Mouse (Mus musculus): Measurements from ENCODE around the gene Fbxw9. TPM values are rescaled to one million over a fixed set of nuclear protein-coding genes. Genes with fewer than 3 reads are reported as not detected.

Fbxw9 gene
- polyA plus RNA-seq, 1 experiment from 2014 or later, result 37.4 TPM

GRCm38 (mm10) chr8:85088771-85089170 lies 28.9 kb downstream of the Fbxw9 start:
- Histone ChIP-seq H3K27ac (replicated peaks) (no peak overlapping the region), H3K4me2 (replicated peaks) (no peak overlapping the region), H3K27me3 (no peaks in the 10 kb centered on the region), H3K9me3 (replicated peaks) (no peaks in the 10 kb centered on the region), H3K9ac (no peak overlapping the region), H3K4me3 (replicated peaks) (no peak overlapping the region), H3K36me3 (peaks cover 49% of the 10 kb centered on the region), H3K4me1 (peaks cover 5% of the 10 kb centered on the region)
- 80% methylated on average over 2 of the region's 2 CpGs for WGBS
- no peak for ATAC-seq (ENCODE audit: insufficient number of reproducible peaks, low FRiP score, low TSS enrichment, low read depth)

GRCm38 (mm10) chr8:85090856-85091255 lies 31.0 kb downstream of the Fbxw9 start:
- Histone ChIP-seq H3K9me3 (replicated peaks) (no peaks in the 10 kb centered on the region), H3K27me3 (no peaks in the 10 kb centered on the region), H3K36me3 (peaks cover 56% of the 10 kb centered on the region), H3K4me2 (replicated peaks) (no peak overlapping the region), H3K4me1 (no peaks in the 10 kb centered on the region), H3K9ac (no peak overlapping the region), H3K27ac (replicated peaks) (no peak overlapping the region), H3K4me3 (replicated peaks) (no peak overlapping the region)
- 89% methylated on average over 11 of the region's 11 CpGs for WGBS
- no peak for ATAC-seq (ENCODE audit: insufficient number of reproducible peaks, low FRiP score, low TSS enrichment, low read depth)

- no peak overlapping the region for H3K9ac ChIP-seq
- H3K27me3 ChIP-seq, result no peaks in the 10 kb centered on the region
- H3K4me3 ChIP-seq (replicated peaks), result no peak overlapping the region
- WGBS, result 33% methylated on average over 21 of the region's 21 CpGs
- no peak for ATAC-seq (ENCODE audit: insufficient number of reproducible peaks, low FRiP score, low TSS enrichment, low read depth)
- H3K27ac ChIP-seq (replicated peaks), result no peak overlapping the region
- H3K4me1 ChIP-seq, result no peaks in the 10 kb centered on the region
- no peaks in the 10 kb centered on the region for H3K9me3 ChIP-seq (replicated peaks)
- H3K36me3 ChIP-seq, result peaks cover 62% of the 10 kb centered on the region
- no peak overlapping the region for H3K4me2 ChIP-seq (replicated peaks)
These were observed 31.8 kb downstream of the Fbxw9 start for GRCm38 (mm10) chr8:85091526-85092090.

- H3K9ac ChIP-seq, result no peak overlapping the region
- no peaks in the 10 kb centered on the region for H3K9me3 ChIP-seq (replicated peaks)
- ATAC-seq (ENCODE audit: insufficient number of reproducible peaks, low FRiP score, low TSS enrichment, low read depth), result no peak
- no peaks in the 10 kb centered on the region for H3K27me3 ChIP-seq
- H3K4me3 ChIP-seq (replicated peaks), result no peak overlapping the region
- WGBS, result 92% methylated on average over 13 of the region's 13 CpGs
- H3K36me3 ChIP-seq, result peaks cover 64% of the 10 kb centered on the region
- H3K4me1 ChIP-seq, result no peaks in the 10 kb centered on the region
- H3K27ac ChIP-seq (replicated peaks), result no peak overlapping the region
- H3K4me2 ChIP-seq (replicated peaks), result no peak overlapping the region
These were observed 35.2 kb downstream of the Fbxw9 start for GRCm38 (mm10) chr8:85095051-85095450.

GRCm38 (mm10) chr8:85095566-85095965 lies 35.7 kb downstream of the Fbxw9 start:
- peaks cover 64% of the 10 kb centered on the region for H3K36me3 ChIP-seq

GRCm38 (mm10) chr8:85096196-85096595 lies 36.3 kb downstream of the Fbxw9 start:
- Histone ChIP-seq H3K9me3 (replicated peaks) (no peaks in the 10 kb centered on the region), H3K27me3 (no peaks in the 10 kb centered on the region), H3K4me3 (replicated peaks) (no peak overlapping the region), H3K4me1 (no peaks in the 10 kb centered on the region), H3K9ac (no peak overlapping the region), H3K27ac (replicated peaks) (no peak overlapping the region), H3K4me2 (replicated peaks) (no peak overlapping the region), H3K36me3 (peaks cover 59% of the 10 kb centered on the region)
- 91% methylated on average over 16 of the region's 16 CpGs for WGBS
- ATAC-seq (ENCODE audit: insufficient number of reproducible peaks, low FRiP score, low TSS enrichment, low read depth), result no peak

More at GRCm38 (mm10) chr8:85095566-85095965, 35.7 kb downstream of the Fbxw9 start:
- H3K4me2 ChIP-seq (replicated peaks), result no peak overlapping the region
- H3K27ac ChIP-seq (replicated peaks), result no peak overlapping the region
- H3K4me1 ChIP-seq, result no peaks in the 10 kb centered on the region
- H3K4me3 ChIP-seq (replicated peaks), result no peak overlapping the region
- ATAC-seq (ENCODE audit: insufficient number of reproducible peaks, low FRiP score, low TSS enrichment, low read depth), result no peak
- no peak overlapping the region for H3K9ac ChIP-seq
- WGBS, result 97% methylated on average over 7 of the region's 7 CpGs
- H3K27me3 ChIP-seq, result no peaks in the 10 kb centered on the region
- H3K9me3 ChIP-seq (replicated peaks), result no peaks in the 10 kb centered on the region

- ATAC-seq (ENCODE audit: insufficient number of reproducible peaks, low FRiP score, low TSS enrichment, low read depth), result no peak
- Histone ChIP-seq H3K36me3 (peaks cover 57% of the 10 kb centered on the region), H3K4me2 (replicated peaks) (no peak overlapping the region), H3K9me3 (replicated peaks) (no peaks in the 10 kb centered on the region), H3K27me3 (no peaks in the 10 kb centered on the region), H3K27ac (replicated peaks) (no peak overlapping the region), H3K9ac (no peak overlapping the region), H3K4me1 (no peaks in the 10 kb centered on the region), H3K4me3 (replicated peaks) (no peak overlapping the region)
- 79% methylated on average over 4 of the region's 4 CpGs for WGBS
These were observed 37.0 kb downstream of the Fbxw9 start for GRCm38 (mm10) chr8:85096850-85097249.

GRCm38 (mm10) chr8:85100076-85100665 lies 40.3 kb downstream of the Fbxw9 start:
- H3K9ac ChIP-seq, result no peak overlapping the region
- no peak overlapping the region for H3K4me2 ChIP-seq (replicated peaks)
- no peaks in the 10 kb centered on the region for H3K27me3 ChIP-seq
- H3K36me3 ChIP-seq, result peaks cover 34% of the 10 kb centered on the region
- H3K4me3 ChIP-seq (replicated peaks), result no peak overlapping the region
- ATAC-seq (ENCODE audit: insufficient number of reproducible peaks, low FRiP score, low TSS enrichment, low read depth), result no peak
- H3K27ac ChIP-seq (replicated peaks), result no peak overlapping the region
- WGBS, result 81% methylated on average over 4 of the region's 4 CpGs
- no peaks in the 10 kb centered on the region for H3K4me1 ChIP-seq
- no peaks in the 10 kb centered on the region for H3K9me3 ChIP-seq (replicated peaks)

GRCm38 (mm10) chr8:85113241-85113640 lies 53.4 kb downstream of the Fbxw9 start:
- Histone ChIP-seq H3K27me3 (no peaks in the 10 kb centered on the region), H3K4me3 (replicated peaks) (no peak overlapping the region), H3K9me3 (replicated peaks) (peaks cover 4% of the 10 kb centered on the region; the same call in 1 of the 2 replicates), H3K4me2 (replicated peaks) (no peak overlapping the region), H3K27ac (replicated peaks) (no peak overlapping the region), H3K9ac (no peak overlapping the region), H3K36me3 (peaks cover 40% of the 10 kb centered on the region), H3K4me1 (no peaks in the 10 kb centered on the region)
- ATAC-seq (ENCODE audit: insufficient number of reproducible peaks, low FRiP score, low TSS enrichment, low read depth), result no peak
- 94% methylated on average over 10 of the region's 10 CpGs for WGBS

GRCm38 (mm10) chr8:85115501-85115900 lies 55.6 kb downstream of the Fbxw9 start:
- no peak for ATAC-seq (ENCODE audit: insufficient number of reproducible peaks, low FRiP score, low TSS enrichment, low read depth)
- H3K4me1 ChIP-seq, result 0 out of 2 replicates have a peak, but pooled peaks cover 2% of the 10 kb centered on the region
- no peak overlapping the region for H3K9ac ChIP-seq
- H3K4me3 ChIP-seq (replicated peaks), result no peak overlapping the region
- H3K4me2 ChIP-seq (replicated peaks), result no peak overlapping the region
- WGBS, result 79% methylated on average over 4 of the region's 4 CpGs
- H3K27ac ChIP-seq (replicated peaks), result no peak overlapping the region
- no peaks in the 10 kb centered on the region for H3K27me3 ChIP-seq
- H3K9me3 ChIP-seq (replicated peaks), result peaks cover 4% of the 10 kb centered on the region; the same call in 1 of the 2 replicates
- H3K36me3 ChIP-seq, result peaks cover 20% of the 10 kb centered on the region
